Mouse (Mus musculus) telencephalon, adult 2 months (tissue): ENCODE measurements around the gene Neurl1a.

ENCODE experiments used
- DNase-seq: peaks from one replicate; pipeline ENCODE4 v3.0.0-alpha.2; 2011; ENCODE audit warnings: low read depth, low spot score

Neurl1a gene

GRCm38 (mm10) chr19:47285581-47285980 lies 107.0 kb downstream of the Neurl1a start:
- DNase-seq: no peak

DNA sequence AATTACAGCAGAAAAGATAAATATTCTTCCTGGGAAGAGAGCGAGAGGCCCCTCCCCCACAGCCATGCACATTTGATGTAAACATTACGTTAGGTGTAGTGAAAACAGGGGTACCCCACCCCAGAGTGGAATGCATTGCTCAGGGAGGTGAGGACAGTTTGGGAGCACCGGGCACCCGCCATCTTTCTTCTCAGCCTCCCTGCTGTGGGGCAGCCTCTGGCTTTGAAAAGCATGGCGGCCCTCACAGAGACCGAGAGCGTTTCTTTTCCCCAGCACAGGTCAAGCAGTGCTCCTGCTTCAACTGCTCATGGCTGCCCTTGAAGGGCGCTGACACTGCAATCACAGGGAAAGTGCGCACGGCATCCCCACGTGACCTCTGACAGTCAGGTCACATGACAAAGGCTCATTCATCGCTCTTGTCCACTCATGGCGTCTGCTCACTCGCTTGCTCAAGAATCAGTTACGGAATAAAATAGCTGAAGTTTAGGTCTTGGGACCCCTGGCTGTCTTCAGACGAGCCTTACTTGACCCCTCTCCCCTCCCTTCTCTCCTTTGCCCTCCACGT lies 108.3 kb downstream of the Neurl1a start:
- DNase-seq: no peak

GRCm38 (mm10) chr19:47291307-47292080 lies 112.9 kb downstream of the Neurl1a start:
- DNase-seq: no peak

- DNase-seq: no peak
Observed at GRCm38 (mm10) chr19:47292451-47292951, 113.9 kb downstream of the Neurl1a start.

DNA sequence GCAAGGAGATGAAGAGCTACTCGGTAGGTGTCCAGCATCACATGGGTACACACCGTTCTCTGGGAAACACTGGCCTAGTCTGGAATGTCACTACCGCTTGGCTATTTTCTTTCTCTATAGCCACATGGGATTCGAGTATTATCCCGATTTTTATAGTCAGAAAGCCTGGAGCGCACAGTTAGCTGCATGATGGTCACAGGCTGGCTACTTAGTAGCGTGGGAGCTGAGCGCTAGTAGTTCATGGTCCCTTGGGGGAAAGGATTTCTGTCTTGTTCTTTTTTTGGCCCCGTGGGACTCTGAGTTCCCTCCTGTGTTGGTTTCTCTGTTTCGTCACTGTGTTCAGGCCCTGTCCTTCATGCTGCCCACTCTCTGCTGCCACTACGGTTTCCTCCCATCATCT lies 119.5 kb downstream of the Neurl1a start:
- no peak for DNase-seq

GRCm38 (mm10) chr19:47301303-47302190 lies 122.9 kb downstream of the Neurl1a start:
- no peak for DNase-seq

DNA sequence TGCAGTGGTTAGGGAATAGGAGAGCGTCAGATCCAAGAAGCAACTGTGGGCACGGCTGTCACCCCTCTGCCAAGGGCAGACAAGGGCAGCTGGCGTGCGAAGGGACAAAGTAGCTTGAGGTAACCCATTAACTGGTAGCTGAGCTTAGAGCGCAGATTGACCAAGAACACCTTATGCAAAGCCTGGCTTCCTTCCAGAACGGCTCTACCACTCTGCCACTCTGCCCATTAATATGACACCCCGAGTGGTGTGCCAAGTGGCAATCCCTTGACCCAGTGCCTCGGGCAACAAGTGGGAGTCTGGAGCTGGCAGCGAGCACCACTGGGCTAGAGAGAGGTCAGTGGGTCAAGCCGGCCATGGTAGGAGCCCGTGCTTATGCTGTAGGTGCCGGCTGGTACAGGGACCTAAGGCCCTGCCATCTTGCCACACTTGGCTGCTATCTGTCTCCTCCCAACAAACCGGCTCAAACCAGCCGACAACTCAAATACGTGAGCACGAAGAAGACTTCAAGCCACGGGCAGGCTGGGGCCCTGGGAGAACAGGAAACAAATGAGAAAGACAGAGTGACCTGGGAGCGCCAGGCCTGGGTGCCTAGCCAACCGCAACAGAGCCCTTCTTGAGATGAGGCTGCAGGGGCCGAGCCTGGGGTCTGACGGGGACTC lies 123.7 kb downstream of the Neurl1a start:
- no peak for DNase-seq

DNA sequence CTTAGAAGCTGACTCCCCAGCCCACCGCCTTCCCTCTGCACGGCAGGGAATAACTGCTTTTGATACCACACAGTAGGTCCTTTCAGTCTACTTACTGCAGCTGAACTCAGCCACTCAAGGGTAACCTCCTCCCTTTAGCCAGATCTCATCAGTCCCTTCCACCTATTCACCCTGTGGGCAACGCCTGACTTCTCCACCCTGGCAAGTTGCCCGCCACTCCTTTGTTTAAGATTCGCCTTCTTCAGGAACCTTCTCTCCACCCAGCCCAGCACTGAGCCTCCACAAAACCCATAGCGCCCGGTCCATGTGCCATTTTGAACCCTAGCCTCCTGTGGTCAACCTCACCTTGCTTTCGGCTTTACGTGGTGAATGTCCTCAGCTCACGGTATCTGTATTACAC lies 124.5 kb downstream of the Neurl1a start:
- no peak for DNase-seq

DNA sequence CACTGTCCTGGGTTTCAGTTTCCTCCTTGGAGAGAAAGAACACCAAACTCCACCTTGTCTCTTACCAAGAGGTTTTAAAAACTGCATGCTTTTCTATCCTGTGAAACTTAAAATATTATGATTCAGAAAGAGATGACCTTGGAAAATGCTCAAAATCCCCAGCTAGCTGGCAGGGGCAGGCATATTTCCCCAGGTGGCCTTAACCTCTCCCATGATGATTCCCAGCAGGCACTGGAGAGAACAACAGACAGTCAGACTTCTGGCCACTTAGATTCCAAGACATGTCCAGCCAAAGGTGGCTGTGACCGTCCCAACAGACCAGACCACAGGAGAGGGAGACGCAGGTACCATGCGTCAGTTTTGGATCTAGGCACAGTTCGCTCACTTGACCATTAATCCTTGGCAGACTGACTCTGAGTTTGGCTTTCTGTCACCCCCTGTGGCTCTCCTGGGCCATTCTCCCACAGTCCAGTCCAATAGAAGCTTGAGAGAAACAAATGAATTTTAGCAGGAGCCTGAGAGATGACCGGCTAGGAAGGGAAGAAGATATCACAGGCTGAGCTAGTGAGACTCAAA lies 125.6 kb downstream of the Neurl1a start:
- DNase-seq: no peak

GRCm38 (mm10) chr19:47305401-47305800 lies 126.8 kb downstream of the Neurl1a start:
- DNase-seq: no peak

- DNase-seq: no peak
Observed at GRCm38 (mm10) chr19:47306128-47306916, 127.7 kb downstream of the Neurl1a start.

DNA sequence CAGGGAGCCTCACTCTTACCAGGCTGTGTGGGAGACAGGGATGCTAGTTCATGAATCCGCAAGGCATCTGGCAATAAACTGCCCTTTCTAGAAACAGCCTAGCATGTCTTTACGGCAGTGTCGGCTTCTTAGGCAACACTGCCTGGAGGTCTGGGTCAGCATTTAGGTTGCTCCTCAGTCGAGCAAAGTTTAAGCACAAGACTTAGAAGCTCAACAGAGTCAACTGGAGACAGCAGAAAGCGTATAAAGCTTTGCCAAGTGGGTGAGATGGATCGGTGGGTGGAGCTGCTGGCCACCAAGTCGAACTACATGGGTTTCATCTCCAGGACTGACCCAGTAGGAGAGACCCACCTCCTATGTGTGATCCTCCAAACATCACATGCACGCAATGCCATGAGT lies 128.3 kb downstream of the Neurl1a start:
- no peak for DNase-seq
